Mouse (Mus musculus) 3T3-L1 (cell line): Measurements from ENCODE around the gene Ctrc.

ENCODE experiments used
- DNase-seq: peaks from one replicate; pipeline ENCODE4 v3.0.0-alpha.2; 2015; ENCODE audit warnings: low read depth, low spot score

The Ctrc gene

DNA sequence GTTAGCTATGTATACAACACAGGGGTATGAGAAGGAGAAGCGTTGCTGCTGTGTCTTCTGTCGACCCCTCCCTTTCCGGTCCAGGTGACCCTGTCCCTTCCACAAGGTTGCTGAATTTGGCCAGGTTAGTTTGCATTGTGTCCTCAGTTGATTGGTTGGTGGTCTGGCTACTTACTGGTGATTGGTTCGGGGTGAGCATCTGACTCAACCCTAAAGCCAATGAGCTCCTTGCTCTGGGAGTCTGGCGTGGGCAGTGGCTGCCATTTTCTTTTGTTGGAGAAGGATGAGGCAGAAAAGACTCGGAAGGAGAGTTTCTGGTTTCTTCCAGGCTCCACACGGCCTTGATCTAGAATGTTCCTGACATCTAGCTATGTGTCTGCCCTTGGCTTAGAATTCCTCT is 26.8 kb downstream of the Ctrc start:
- DNase-seq: no peak

- no peak for DNase-seq
These were observed 27.3 kb downstream of the Ctrc start for GRCm38 (mm10) chr4:141818861-141819260.

DNA sequence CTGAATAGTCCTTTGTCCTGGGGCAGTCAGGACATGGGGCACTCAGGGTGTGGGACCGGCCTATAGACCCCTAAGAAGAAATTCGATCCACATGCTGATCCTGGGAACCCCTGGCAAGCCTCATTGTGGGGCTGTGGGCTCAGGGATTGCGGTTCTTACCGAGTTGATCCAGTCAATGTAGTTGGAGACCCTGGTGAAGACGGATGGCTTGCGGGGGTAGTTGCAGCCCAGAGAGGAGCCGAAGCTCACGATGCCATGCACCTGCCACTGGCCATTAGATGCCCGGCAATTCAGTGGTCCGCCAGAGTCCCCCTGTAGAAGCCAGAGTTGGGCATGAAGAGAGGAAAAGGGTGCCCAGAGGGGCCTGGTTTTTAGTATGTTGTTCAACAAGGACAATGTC is 28.5 kb downstream of the Ctrc start:
- DNase-seq: no peak

GRCm38 (mm10) chr4:141816776-141817655 is 29.1 kb downstream of the Ctrc start:
- no peak for DNase-seq

DNA sequence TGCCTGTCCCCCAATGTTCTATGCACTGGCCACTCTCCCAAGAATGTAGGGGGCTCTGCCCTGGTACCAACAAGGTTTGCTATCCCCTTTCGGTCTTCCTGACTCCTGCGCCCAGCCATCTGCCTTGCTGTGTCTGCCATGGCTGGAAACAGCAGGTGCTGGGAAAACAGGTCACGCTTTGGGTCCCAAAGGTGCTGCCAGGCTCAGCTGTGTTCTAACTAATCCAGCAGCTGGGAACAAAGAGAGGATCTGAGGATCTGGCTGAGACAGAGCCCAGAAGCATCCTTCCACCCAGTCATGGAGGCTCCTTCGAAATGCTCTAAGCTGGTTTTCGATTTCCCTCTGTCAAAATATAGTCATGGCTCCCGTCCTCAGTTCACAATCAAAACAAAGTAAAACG is 29.9 kb downstream of the Ctrc start:
- no peak for DNase-seq

- DNase-seq: no peak
These were observed 34.8 kb downstream of the Ctrc start for GRCm38 (mm10) chr4:141811375-141811774.

GRCm38 (mm10) chr4:141810975-141811374 is 35.2 kb downstream of the Ctrc start:
- no peak for DNase-seq

DNA sequence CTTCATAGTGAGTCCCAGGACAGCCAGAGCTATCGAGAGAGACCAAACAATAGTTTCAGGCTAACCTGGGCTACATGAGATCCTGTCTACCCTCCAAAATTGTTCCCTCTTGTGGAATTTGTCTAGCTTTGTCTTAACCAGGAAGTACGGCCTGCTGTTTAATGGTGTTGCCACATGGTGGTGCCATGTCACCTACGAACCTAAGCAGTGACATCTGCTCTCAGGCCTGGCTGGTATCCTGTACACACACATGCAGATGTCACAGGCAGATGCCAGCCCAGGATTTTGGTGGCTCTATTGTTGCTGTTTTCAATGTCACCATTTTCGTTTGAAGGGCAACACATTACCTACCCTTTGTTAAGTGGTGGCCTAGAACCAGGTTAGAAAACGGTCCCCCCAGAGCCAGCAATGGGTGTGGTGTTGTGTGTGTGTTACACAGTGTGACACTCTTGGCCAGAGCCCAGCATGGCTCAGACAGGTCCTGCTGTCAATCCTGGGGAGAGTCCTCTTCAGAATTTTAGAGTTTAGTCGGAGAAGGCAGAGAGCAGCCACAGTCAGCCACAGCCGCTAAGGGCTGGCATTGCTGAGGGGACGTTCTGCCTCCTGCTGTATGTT is 36.2 kb downstream of the Ctrc start:
- DNase-seq: peak; percentile 64

GRCm38 (mm10) chr4:141805886-141806285 is 40.3 kb downstream of the Ctrc start:
- DNase-seq: no peak

GRCm38 (mm10) chr4:141804105-141804504 is 42.1 kb downstream of the Ctrc start:
- no peak for DNase-seq

DNA sequence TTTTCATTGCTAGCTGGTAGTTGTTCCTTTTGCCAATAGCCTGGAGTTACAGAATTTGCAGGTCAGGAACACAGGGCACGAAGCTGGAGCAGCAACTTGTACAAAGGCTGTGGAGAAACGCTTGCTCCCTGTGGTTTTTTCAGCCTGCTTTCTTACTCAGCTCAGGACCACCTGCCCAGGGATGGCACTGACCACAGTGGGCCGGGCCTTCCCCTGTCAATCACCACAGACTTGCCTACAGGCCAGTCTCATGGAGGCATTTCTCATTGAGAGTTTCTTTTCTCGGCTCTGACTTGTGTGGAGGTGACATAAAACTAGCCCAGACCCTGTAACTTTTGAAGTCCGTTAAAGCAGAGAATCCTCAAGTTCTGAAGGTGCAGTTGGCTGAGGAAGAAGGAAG is 48.6 kb downstream of the Ctrc start:
- DNase-seq: no peak

DNA sequence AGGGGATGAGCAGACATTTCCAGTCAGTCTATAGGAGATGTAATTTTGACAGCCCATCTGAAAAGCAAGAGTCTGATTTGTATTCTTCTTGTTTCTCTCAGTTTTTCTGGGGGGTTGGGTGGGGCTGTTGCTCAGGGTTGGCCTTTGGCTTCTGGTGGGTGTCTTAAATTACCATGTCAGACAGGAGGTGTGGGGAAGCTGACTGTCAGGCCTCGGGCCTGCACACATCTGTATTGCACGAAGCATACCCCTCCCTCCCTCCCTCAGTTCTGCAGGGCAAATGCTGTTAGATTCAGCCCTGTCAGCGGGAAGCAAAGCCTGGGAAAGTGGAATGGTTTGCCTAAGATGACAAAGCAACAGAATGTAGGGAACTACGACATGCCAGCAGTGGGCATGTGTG is 49.2 kb downstream of the Ctrc start:
- DNase-seq: no peak

DNA sequence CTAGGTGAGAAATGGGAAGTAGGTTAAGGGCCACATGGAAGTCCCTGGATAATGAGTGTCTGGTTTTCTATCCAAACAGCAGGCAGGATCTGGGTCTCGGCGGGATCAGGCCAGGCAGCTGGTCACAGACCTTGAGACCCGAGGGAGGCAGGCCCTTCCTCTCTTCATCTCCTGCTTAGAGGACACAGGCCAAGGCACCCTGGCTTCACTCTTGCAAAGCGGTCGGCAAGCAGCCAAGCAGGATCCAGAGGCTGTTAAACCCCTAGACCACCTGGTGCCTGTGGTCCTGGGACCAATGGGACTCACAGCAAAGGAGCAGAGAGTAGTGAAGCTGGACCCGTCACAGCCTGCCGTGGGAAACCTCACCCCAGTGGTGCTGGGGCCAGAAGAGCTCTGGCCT is 49.8 kb downstream of the Ctrc start:
- DNase-seq: no peak

DNA sequence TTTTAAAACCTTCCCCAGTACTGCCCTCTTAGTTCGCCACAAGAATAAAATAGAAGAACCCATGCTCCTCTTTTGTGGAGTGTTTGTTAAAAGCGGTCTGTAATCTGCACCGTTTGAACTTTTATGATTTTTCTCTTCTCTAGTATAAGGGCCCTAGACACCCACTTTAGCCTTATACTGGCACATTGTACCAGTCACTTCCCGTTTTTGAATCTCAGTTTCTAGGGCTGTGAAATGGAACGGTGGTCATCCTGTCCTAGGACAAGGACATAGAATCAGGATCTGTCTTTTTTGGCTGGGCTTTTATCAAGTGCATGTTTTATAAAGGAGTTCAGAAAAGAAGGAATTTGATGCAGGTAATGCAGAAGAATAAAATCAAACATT is 52.0 kb downstream of the Ctrc start:
- DNase-seq: no peak

GRCm38 (mm10) chr4:141793282-141794151 is 52.6 kb downstream of the Ctrc start, which contains the start of gene Casp9:
Gene Casp9, plus strand, starts transcription at chr4:141793612.
- peak; percentile 96 for DNase-seq

DNA sequence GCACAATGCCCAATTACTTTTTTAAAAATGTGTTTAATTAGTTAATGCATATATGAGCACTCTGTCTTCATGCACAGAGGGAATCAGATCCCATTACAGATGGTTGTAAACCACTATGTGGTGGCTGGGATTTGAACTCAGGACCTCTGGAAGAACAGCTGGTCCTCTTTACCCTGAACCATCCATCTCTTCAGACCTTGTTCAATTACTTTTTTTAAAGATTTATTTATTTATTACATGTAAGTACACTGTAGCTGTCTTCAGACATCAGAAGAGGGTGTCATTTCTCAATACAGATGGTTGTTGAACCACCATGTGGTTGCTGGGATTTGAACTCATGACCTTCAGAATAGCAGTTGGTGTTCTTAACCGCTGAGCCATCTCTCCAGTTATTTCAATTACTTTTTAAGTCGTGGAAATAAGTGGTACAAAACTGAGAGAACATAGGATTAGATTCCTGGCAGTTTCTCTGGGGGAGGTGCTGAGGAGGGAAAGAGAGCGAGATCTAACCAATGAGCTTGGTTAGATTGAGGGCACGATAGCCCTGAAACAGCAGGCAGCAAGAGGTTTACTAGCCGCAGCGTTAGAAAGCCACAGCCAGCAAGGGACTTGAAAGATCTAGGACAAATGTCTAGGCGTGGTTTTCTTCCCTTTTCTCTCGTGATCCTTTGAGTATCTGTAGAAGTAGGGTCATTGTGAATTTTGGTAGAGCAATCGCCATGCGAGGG is 53.4 kb downstream of the Ctrc start:
- peak; percentile 75 for DNase-seq

GRCm38 (mm10) chr4:141791951-141792350 is 54.2 kb downstream of the Ctrc start:
- DNase-seq: no peak

GRCm38 (mm10) chr4:141791486-141791885 is 54.7 kb downstream of the Ctrc start:
- DNase-seq: no peak

GRCm38 (mm10) chr4:141790524-141790990 is 55.6 kb downstream of the Ctrc start, which contains the start of gene Dnajc16:
Gene Dnajc16, minus strand, starts transcription at chr4:141790931.
- peak; percentile 99 for DNase-seq

GRCm38 (mm10) chr4:141789564-141790218 is 56.5 kb downstream of the Ctrc start:
- peak; percentile 14 for DNase-seq

DNA sequence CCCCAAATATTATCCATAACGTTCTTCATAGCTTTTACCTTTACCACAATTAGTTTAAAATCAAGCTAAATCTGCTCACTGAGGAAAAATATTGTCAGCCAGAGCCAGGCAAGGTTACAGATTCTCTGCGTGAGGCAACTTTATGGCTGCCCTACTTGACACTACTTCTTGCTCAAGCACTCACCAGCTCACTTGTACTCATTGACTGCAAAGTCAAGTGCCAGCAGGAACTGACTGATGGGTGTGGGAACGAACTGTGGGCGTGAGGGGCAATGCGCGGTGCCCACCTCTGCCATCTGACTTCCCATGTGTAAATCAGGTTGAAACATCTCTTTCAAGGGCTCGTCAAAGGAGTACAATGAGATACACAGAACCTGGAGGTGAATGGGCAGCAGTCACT is 58.7 kb downstream of the Ctrc start:
- no peak for DNase-seq
